Mouse (Mus musculus): ENCODE data around the gene Olfr710. TPM values are rescaled to one million over a fixed set of nuclear protein-coding genes. Genes with fewer than 3 reads are reported as not detected.
"Not testable (repeated sequence)": the region's sequence is repeated elsewhere in the genome, so short reads cannot be mapped to it uniquely, and the experiment has no call there.

The Olfr710 gene
- total RNA-seq (2015) = not detected in 2 replicates
- total RNA-seq (2017) = not detected in 2 replicates

GRCm38 (mm10) chr7:106948212-106948611, at the start of gene Olfr710:
Olfr710 (minus strand) TSS chr7:106948312.
- no peak for ATAC-seq (ENCODE audit: poor library complexity, severe bottlenecking)

GRCm38 (mm10) chr7:106985236-106985635, 37.1 kb upstream of the Olfr710 start:
- ATAC-seq (ENCODE audit: poor library complexity, severe bottlenecking) = no peak

- ATAC-seq (ENCODE audit: poor library complexity, severe bottlenecking) = no peak
These were observed 27.2 kb upstream of the Olfr710 start, which contains the start of gene Olfr711 for GRCm38 (mm10) chr7:106975353-106975752. Olfr711 (minus strand) TSS chr7:106975453.

GRCm38 (mm10) chr7:106967503-106967902, 19.4 kb upstream of the Olfr710 start:
- ATAC-seq (ENCODE audit: poor library complexity, severe bottlenecking) = not testable (repeated sequence)

GRCm38 (mm10) chr7:106963837-106964236, 15.7 kb upstream of the Olfr710 start, which contains the start of gene Olfr6:
Olfr6 (minus strand) TSS chr7:106963937.
- ATAC-seq (ENCODE audit: poor library complexity, severe bottlenecking) = no peak

DNA sequence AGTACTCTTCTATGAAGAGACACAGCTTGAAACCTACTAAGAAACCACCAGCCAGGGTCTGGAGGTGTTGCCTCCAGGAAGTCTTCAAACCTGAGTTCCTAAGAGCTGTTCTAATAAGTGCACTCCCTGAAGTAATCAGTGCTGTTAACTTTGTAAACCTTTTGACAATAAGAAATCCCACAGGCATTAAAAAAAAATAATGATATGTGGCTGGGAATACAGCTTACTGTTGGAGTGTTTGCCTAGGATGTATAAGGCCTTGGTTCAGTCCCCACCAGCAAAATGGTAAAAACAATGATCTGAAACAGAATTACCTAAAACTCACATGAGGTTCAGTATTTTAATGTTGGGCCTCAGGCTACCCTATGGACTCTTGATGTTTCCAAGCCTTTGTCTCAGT, 16.0 kb downstream of the Olfr710 start, which contains the start of gene Olfr709-ps1:
TSS of gene Olfr709-ps1 (minus strand) at position 101 of the 400 bp plus-strand sequence.
- no peak for ATAC-seq (ENCODE audit: poor library complexity, severe bottlenecking)

- ATAC-seq (ENCODE audit: poor library complexity, severe bottlenecking) = not testable (repeated sequence)
These were observed 27.2 kb downstream of the Olfr710 start for GRCm38 (mm10) chr7:106920961-106921360.

GRCm38 (mm10) chr7:106907676-106908075, 40.4 kb downstream of the Olfr710 start, which contains the start of gene Olfr1532-ps1:
Olfr1532-ps1 (plus strand) TSS chr7:106908001.
- no peak for ATAC-seq (ENCODE audit: poor library complexity, severe bottlenecking)

- not testable (repeated sequence) for ATAC-seq (ENCODE audit: poor library complexity, severe bottlenecking)
These were observed 47.0 kb downstream of the Olfr710 start, which contains the start of gene Olfr707 for GRCm38 (mm10) chr7:106901141-106901540. Olfr707 (minus strand) TSS chr7:106901241.

Other genes starting within 250 kb of the Olfr710 start
- gene Olfr695, start 231.9 kb downstream of the Olfr710 start, total RNA-seq (2015) = not detected in 2 replicates
- not detected in 2 replicates for gene Olfr695, start 231.9 kb downstream of the Olfr710 start, total RNA-seq (2017)
- gene Olfr697, start 205.9 kb downstream of the Olfr710 start, total RNA-seq (2015) = not detected in 2 replicates
- not detected in 2 replicates for gene Olfr697, start 205.9 kb downstream of the Olfr710 start, total RNA-seq (2017)
- not detected in 2 replicates for gene Olfr698, start 192.9 kb downstream of the Olfr710 start, total RNA-seq (2015)
- not detected in 2 replicates for gene Olfr698, start 192.9 kb downstream of the Olfr710 start, total RNA-seq (2017)
- not detected in 2 replicates for gene Olfr699, start 155.1 kb downstream of the Olfr710 start, total RNA-seq (2015)
- not detected in 2 replicates for gene Olfr699, start 155.1 kb downstream of the Olfr710 start, total RNA-seq (2017)
- not detected in 2 replicates for gene Olfr700, start 139.5 kb downstream of the Olfr710 start, total RNA-seq (2015)
- 0.73 TPM in 1 of 2 replicates, not detected in the other for gene Olfr700, start 139.5 kb downstream of the Olfr710 start, total RNA-seq (2017)
- not detected in 2 replicates for gene Olfr701, start 134.2 kb downstream of the Olfr710 start, total RNA-seq (2015)
- not detected in 2 replicates for gene Olfr701, start 134.2 kb downstream of the Olfr710 start, total RNA-seq (2017)
- not detected in 2 replicates for gene Olfr702, start 114.4 kb downstream of the Olfr710 start, total RNA-seq (2015)
- not detected in 2 replicates for gene Olfr702, start 114.4 kb downstream of the Olfr710 start, total RNA-seq (2017)
- not detected in 2 replicates for gene Olfr703, start 105.0 kb downstream of the Olfr710 start, total RNA-seq (2015)
- gene Olfr703, start 105.0 kb downstream of the Olfr710 start, total RNA-seq (2017) = not detected in 2 replicates
- not detected in 2 replicates for gene Olfr704, start 85.1 kb downstream of the Olfr710 start, total RNA-seq (2015)
- gene Olfr704, start 85.1 kb downstream of the Olfr710 start, total RNA-seq (2017) = not detected in 2 replicates
- gene Olfr705, start 71.4 kb downstream of the Olfr710 start, total RNA-seq (2015) = not detected in 2 replicates
- not detected in 2 replicates for gene Olfr705, start 71.4 kb downstream of the Olfr710 start, total RNA-seq (2017)
- not detected in 2 replicates for gene Olfr706, start 60.1 kb downstream of the Olfr710 start, total RNA-seq (2015)
- gene Olfr706, start 60.1 kb downstream of the Olfr710 start, total RNA-seq (2017) = not detected in 2 replicates
- not detected in 2 replicates for gene Olfr707, start 47.1 kb downstream of the Olfr710 start, total RNA-seq (2015)
- gene Olfr707, start 47.1 kb downstream of the Olfr710 start, total RNA-seq (2017) = not detected in 2 replicates
- gene Olfr1532-ps1, start 40.3 kb downstream of the Olfr710 start, total RNA-seq (2015) = not detected in 2 replicates
- gene Olfr1532-ps1, start 40.3 kb downstream of the Olfr710 start, total RNA-seq (2017) = not detected in 2 replicates
- gene Olfr709-ps1, start 16.1 kb downstream of the Olfr710 start, total RNA-seq (2015) = not detected in 2 replicates
- not detected in 2 replicates for gene Olfr709-ps1, start 16.1 kb downstream of the Olfr710 start, total RNA-seq (2017)
- not detected in 2 replicates for gene Olfr6, start 15.6 kb upstream of the Olfr710 start, total RNA-seq (2015)
- not detected in 2 replicates for gene Olfr6, start 15.6 kb upstream of the Olfr710 start, total RNA-seq (2017)
- not detected in 2 replicates for gene Olfr711, start 27.1 kb upstream of the Olfr710 start, total RNA-seq (2015)
- not detected in 2 replicates for gene Olfr711, start 27.1 kb upstream of the Olfr710 start, total RNA-seq (2017)
- gene Olfr2, start 57.8 kb upstream of the Olfr710 start, total RNA-seq (2015) = not detected in 2 replicates
- under 0.01 TPM in 1 of 2 replicates, not detected in the other for gene Olfr2, start 57.8 kb upstream of the Olfr710 start, total RNA-seq (2017)
- gene Olfr713, start 82.9 kb upstream of the Olfr710 start, total RNA-seq (2015) = not detected in 2 replicates
- not detected in 2 replicates for gene Olfr713, start 82.9 kb upstream of the Olfr710 start, total RNA-seq (2017)
- gene Olfr714, start 122.7 kb upstream of the Olfr710 start, total RNA-seq (2015) = not detected in 2 replicates
- not detected in 2 replicates for gene Olfr714, start 122.7 kb upstream of the Olfr710 start, total RNA-seq (2017)
- gene Olfr17, start 144.9 kb upstream of the Olfr710 start, total RNA-seq (2015) = not detected in 2 replicates
- not detected in 2 replicates for gene Olfr17, start 144.9 kb upstream of the Olfr710 start, total RNA-seq (2017)
- gene Olfr715b, start 162.1 kb upstream of the Olfr710 start, total RNA-seq (2015) = not detected in 2 replicates
- gene Olfr715b, start 162.1 kb upstream of the Olfr710 start, total RNA-seq (2017) = not detected in 2 replicates
- not detected in 2 replicates for gene Olfr715, start 182.8 kb upstream of the Olfr710 start, total RNA-seq (2015)
- not detected in 2 replicates for gene Olfr715, start 182.8 kb upstream of the Olfr710 start, total RNA-seq (2017)
- gene Olfr716, start 190.0 kb upstream of the Olfr710 start, total RNA-seq (2015) = not detected in 2 replicates
- 0.07 TPM in 1 of 2 replicates, not detected in the other for gene Olfr716, start 190.0 kb upstream of the Olfr710 start, total RNA-seq (2017)
- gene Nlrp14, start 218.7 kb upstream of the Olfr710 start, total RNA-seq (2015) = not detected in 2 replicates
- gene Nlrp14, start 218.7 kb upstream of the Olfr710 start, total RNA-seq (2017) = not detected in 2 replicates

All from megakaryocyte, adult 5-6 weeks (primary cell).